Mouse (Mus musculus): ENCODE measurements around the gene Zdhhc6.
A peak's percentile ranks its signal among the peaks of the same experiment; 100 is the strongest.

Gene Zdhhc6

GRCm38 (mm10) chr19:55315452-55316108, at the start of gene Zdhhc6:
Zdhhc6 (minus strand) TSS chr19:55316032.
- peak; percentile 92 for DNase-seq (ENCODE audit: low spot score)

- no peak for DNase-seq (ENCODE audit: low spot score)
Observed at GRCm38 (mm10) chr19:55362606-55363005, 46.8 kb upstream of the Zdhhc6 start.

GRCm38 (mm10) chr19:55350673-55351378, 35.0 kb upstream of the Zdhhc6 start:
- DNase-seq (ENCODE audit: low spot score), result no peak

GRCm38 (mm10) chr19:55348187-55348586, 32.4 kb upstream of the Zdhhc6 start:
- DNase-seq (ENCODE audit: low spot score), result no peak

GRCm38 (mm10) chr19:55343274-55343673, 27.4 kb upstream of the Zdhhc6 start:
- DNase-seq (ENCODE audit: low spot score), result no peak

- no peak for DNase-seq (ENCODE audit: low spot score)
Observed at GRCm38 (mm10) chr19:55342423-55342822, 26.6 kb upstream of the Zdhhc6 start.

GRCm38 (mm10) chr19:55341377-55341776, 25.5 kb upstream of the Zdhhc6 start:
- no peak for DNase-seq (ENCODE audit: low spot score)

- no peak for DNase-seq (ENCODE audit: low spot score)
Observed at GRCm38 (mm10) chr19:55340521-55340920, 24.7 kb upstream of the Zdhhc6 start.

- DNase-seq (ENCODE audit: low spot score), result no peak
Observed at GRCm38 (mm10) chr19:55337664-55338063, 21.8 kb upstream of the Zdhhc6 start.

GRCm38 (mm10) chr19:55337066-55337465, 21.2 kb upstream of the Zdhhc6 start:
- DNase-seq (ENCODE audit: low spot score), result no peak

GRCm38 (mm10) chr19:55336441-55336840, 20.6 kb upstream of the Zdhhc6 start:
- no peak for DNase-seq (ENCODE audit: low spot score)

- no peak for DNase-seq (ENCODE audit: low spot score)
Observed at GRCm38 (mm10) chr19:55335881-55336280, 20.0 kb upstream of the Zdhhc6 start.

- DNase-seq (ENCODE audit: low spot score), result peak; percentile 54
Observed at GRCm38 (mm10) chr19:55332641-55333268, 16.9 kb upstream of the Zdhhc6 start.

- DNase-seq (ENCODE audit: low spot score), result no peak
Observed at GRCm38 (mm10) chr19:55331776-55332175, 15.9 kb upstream of the Zdhhc6 start.

GRCm38 (mm10) chr19:55327510-55327909, 11.7 kb upstream of the Zdhhc6 start:
- no peak for DNase-seq (ENCODE audit: low spot score)

GRCm38 (mm10) chr19:55322604-55323003, 6.8 kb upstream of the Zdhhc6 start:
- no peak for DNase-seq (ENCODE audit: low spot score)

GRCm38 (mm10) chr19:55319521-55319920, 3.7 kb upstream of the Zdhhc6 start:
- DNase-seq (ENCODE audit: low spot score), result no peak

GRCm38 (mm10) chr19:55319036-55319435, 3.2 kb upstream of the Zdhhc6 start:
- no peak for DNase-seq (ENCODE audit: low spot score)

GRCm38 (mm10) chr19:55316901-55317300, 1.1 kb upstream of the Zdhhc6 start:
- DNase-seq (ENCODE audit: low spot score), result no peak

GRCm38 (mm10) chr19:55316109-55316714, 380 bp upstream of the Zdhhc6 start, which contains the start of gene Vti1a:
Vti1a (plus strand) TSS chr19:55316295.
- peak; percentile 90 for DNase-seq (ENCODE audit: low spot score)

- DNase-seq (ENCODE audit: low spot score), result no peak
Observed at GRCm38 (mm10) chr19:55313649-55314048, 2.2 kb downstream of the Zdhhc6 start.

GRCm38 (mm10) chr19:55311874-55312273, 4.0 kb downstream of the Zdhhc6 start:
- DNase-seq (ENCODE audit: low spot score), result no peak

GRCm38 (mm10) chr19:55305024-55305423, 10.8 kb downstream of the Zdhhc6 start:
- DNase-seq (ENCODE audit: low spot score), result no peak

Measured in testis, postnatal 10 days (tissue).